Mouse (Mus musculus) cortical plate, adult 2 months (tissue): ENCODE results near the gene Cox17.

ENCODE experiments used
- CTCF ChIP-seq: fragments of 200-500 bp; IDR thresholded peaks from 2 replicates; pipeline ENCODE4 v1.5.1; 2011; ENCODE audit warnings: mild to moderate bottlenecking, control low read depth, low read length; ENCODE audit not compliant: insufficient read depth; ENCODE audit errors: extremely low read depth
- POLR2A ChIP-seq: fragments of 200-500 bp; IDR thresholded peaks from 2 replicates; pipeline ENCODE4 v1.6.1; 2011; ENCODE audit warnings: mild to moderate bottlenecking, low read length, control low read depth; ENCODE audit not compliant: insufficient read depth; ENCODE audit errors: extremely low read depth

DNA sequence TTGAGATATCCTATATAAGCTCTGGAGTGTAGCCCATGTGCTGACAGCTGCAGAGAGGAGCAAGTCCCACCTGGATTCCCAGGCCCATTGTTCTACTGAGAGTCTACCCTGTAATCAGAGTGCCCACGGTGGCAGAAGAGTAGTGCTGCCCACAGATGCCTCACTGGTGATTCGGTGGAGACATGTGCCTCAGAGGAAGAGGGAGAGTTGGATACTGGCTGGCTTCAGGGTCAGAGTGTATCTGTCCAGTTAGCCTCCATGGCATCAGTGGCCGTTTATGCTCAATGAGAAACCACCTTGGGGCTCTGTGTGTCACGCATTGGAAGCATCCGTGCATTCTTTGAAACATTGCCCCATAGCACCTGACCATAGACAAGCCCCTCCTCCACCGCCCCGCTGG lies 16.9 kb downstream of the Cox17 start:
- TF ChIP-seq POLR2A (no peak), CTCF (no peak)
